Mouse (Mus musculus): ENCODE measurements around the gene Epb41l4b. TPM values are rescaled to one million over a fixed set of nuclear protein-coding genes. Genes with fewer than 3 reads are reported as not detected.

The Epb41l4b gene
- polyA plus RNA-seq, 1 experiment from 2014 or later, result 3.8 TPM

Other genes with a start within 250 kb of the Epb41l4b start
- gene Tmem245, start 196.0 kb downstream of the Epb41l4b start, polyA plus RNA-seq (2014; fragmentation: Nextera tagmentation; extraction: Ambion mirVana), result 10.2 and 10.5 TPM in 2 replicates
- 34.2 and 38.2 TPM in 2 replicates for gene Frrs1l, start 153.0 kb downstream of the Epb41l4b start, polyA plus RNA-seq (2014; fragmentation: Nextera tagmentation; extraction: Ambion mirVana)
- 4.6 and 5.5 TPM in 2 replicates for gene Ptpn3, start 158.4 kb upstream of the Epb41l4b start, polyA plus RNA-seq (2014; fragmentation: Nextera tagmentation; extraction: Ambion mirVana)

All from hindbrain, embryonic 14.5 days (tissue).